Mouse (Mus musculus) adrenal gland, adult 10 weeks (tissue): ENCODE measurements around the gene Calcb. TPM values are rescaled to one million over a fixed set of nuclear protein-coding genes. Genes with fewer than 3 reads are reported as not detected.

Source experiments
- polyA plus RNA-seq: library from polyadenylated mRNA; stranded (reverse); fragments of 350-450 nt; fragmentation: Illumina TruSeq; extraction: RNeasy Lipid Tissue Mini Kit (QIAGEN cat#74804); gene quantifications from one replicate; pipeline ENCODE4 v1.2.3, GENCODE M21; 2014; ENCODE audit warnings: low read depth, low replicate concordance

The Calcb gene
- not detected for polyA plus RNA-seq

DNA sequence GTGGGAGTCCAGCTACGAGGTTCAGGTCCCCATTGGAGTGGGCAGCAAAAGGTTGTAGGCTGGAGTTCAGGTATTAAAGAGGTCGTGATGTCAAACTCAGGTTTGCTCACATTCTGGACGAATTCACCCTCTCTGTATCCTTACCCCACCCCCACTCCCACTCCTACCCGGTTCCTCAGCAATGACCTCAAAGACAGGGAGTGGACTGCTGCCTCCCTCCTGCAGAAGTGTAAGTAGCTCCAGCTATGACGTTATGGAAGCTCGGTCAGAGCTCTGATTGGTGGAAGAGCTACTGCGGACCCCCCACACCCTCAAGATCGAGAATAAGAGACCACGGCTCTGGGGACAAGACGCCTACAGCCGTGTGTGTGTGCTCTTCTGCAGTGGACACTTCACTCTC, at the start of gene Calcb:
Calcb (plus strand) TSS at position 344 of the 400 bp plus-strand sequence.

DNA sequence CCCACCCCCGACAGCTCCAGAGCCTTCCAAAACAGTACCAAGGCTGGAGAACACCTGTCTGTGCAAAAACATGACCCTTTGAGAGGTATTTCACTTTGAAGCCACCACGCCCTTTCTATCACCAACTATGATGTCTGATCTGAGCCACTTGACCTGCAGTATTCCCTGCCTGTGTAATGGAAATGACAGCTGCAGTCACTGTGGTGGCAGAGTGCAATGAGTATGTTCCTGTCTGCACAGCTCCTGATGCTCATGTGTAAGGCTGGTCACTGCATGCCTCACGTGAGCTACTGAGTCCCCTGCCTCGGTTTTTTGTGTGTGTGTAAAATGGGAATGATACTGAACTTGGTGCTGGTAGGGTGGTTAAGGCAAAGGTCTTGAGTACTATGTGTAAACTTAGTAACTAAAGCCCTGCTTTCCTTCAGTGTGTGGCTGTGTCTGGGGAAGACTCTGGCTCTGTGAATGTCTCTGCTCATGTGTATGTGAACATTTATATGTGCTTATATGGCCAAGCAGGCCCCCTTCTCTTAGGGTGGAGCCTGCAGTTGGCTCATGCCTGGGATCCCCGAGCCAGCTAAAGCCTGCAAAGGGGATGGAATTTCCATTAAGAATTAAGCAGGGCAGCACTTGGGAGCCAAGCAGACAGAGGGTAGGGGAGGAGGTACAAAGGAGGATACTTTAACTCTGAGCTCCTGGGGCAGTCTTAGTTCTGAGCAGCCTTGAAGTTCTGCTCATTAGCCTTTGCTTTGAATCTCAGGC, 24.8 kb downstream of the Calcb start, which contains the start of gene Insc:
Insc (plus strand) TSS at position 673 of the 759 bp plus-strand sequence.

Other genes with a start within 250 kb of the Calcb start
- gene Cyp2r1, start 155.7 kb upstream of the Calcb start, polyA plus RNA-seq, result 7.3 TPM
- 1.4 TPM for gene Calca, start 82.3 kb upstream of the Calcb start, polyA plus RNA-seq
- gene Insc, start 25.1 kb downstream of the Calcb start, polyA plus RNA-seq, result 0.52 TPM